In genomic region chr14:12145919-12146318, GRCm38 (mm10) we compare ENCODE assay signal across 18 mouse cellular contexts.
DNase-seq lines count a peak whose midpoint lies in the region; ATAC-seq and TF ChIP-seq lines count a peak whose summit lies in the region.
"Had no signal": no experiment of that assay in that cellular context is flagged by ENCODE, and none has a peak within 500 bp of the region (broad histone marks: within the 10 kb centered on the region; RNA-seq: fewer than 3 reads in every experiment).

No protein-coding gene starts in this region.

- intact Hi-C loops in heart, adult 2 months (cut with DNase I): loop anchor here (10.0 kb wide), 1 partner anchor 501 kb away; no protein-coding TSS in a partner anchor
- intact Hi-C loops in heart, postnatal 10 days (cut with DNase I): no loop called here
- intact Hi-C loops in left cerebral cortex, adult 2 months (cut with DNase I): no loop called here
- intact Hi-C loops in left cerebral cortex, postnatal 4 days (cut with DNase I): no loop called here

- no peaks in the 10 kb centered on the region for H3K4me1 ChIP-seq in heart, adult 2 months (ENCODE audit: control insufficient read depth, insufficient read depth, low read length)
- peaks cover 0 to 5% of the 10 kb centered on the region in 2 experiments; a peak in 1 of 4 replicates for H3K4me1 ChIP-seq in CH12.LX (ENCODE audit: control insufficient read depth in 1 of 2, insufficient read depth in 2 of 2)
- H3K4me1 ChIP-seq in MEL (ENCODE audit: control insufficient read depth in 1 of 2, insufficient read depth in 2 of 2, low read length in 2 of 2): no peaks in the 10 kb centered on the region
- H3K4me1 ChIP-seq: embryonic facial prominence, embryonic 12.5 days; kidney, embryonic 15.5 days had no signal

- DNase-seq in heart, adult 2 months: no peak
- DNase-seq in heart, postnatal 10 days: no peak
- no peak for DNase-seq in left cerebral cortex, adult 2 months (ENCODE audit: extremely low spot score in 1 of 2, low spot score in 2 of 2)
- DNase-seq in left cerebral cortex, postnatal 4 days: no peak
- DNase-seq in CH12.LX (ENCODE audit: extremely low read depth) (peak; percentile 10), MEL (ENCODE audit: low read depth, low spot score) (peak; percentile 2)
- DNase-seq: adrenal gland, postnatal 10 days; B cell, adult 2 months; cerebellum, adult 8-10 months; liver; right cerebral cortex, postnatal 25 days; thymus, postnatal 36 days had no signal

- no peak overlapping the region for H3K4me3 ChIP-seq in heart, adult 2 months
- no peak overlapping the region for H3K4me3 ChIP-seq in left cerebral cortex, adult 2 months
- H3K4me3 ChIP-seq in CH12.LX (replicated peaks in 1 of 3; ENCODE audit: low read depth in 2 of 3, low read length in 2 of 3, poor library complexity in 1 of 3) (no peak overlapping the region), MEL (ENCODE audit: control insufficient read depth in 1 of 2, insufficient read depth in 1 of 2, low read depth in 2 of 2, low read length in 2 of 2) (no peak overlapping the region)
- H3K4me3 ChIP-seq: embryonic facial prominence, embryonic 12.5 days; heart, embryonic 12.5 days; kidney, embryonic 15.5 days had no signal

- peak; percentile 28 for TF ChIP-seq RAD21 in CH12.LX (IDR thresholded peaks at IDR 0.05; ENCODE audit: low read depth, low read length)
- peak; percentile 3; the same call in 1 of the 2 replicates for TF ChIP-seq RAD21 in MEL (IDR thresholded peaks at IDR 0.05; ENCODE audit: low read depth, low read length)

- H3K9me3 ChIP-seq in CH12.LX (replicated peaks; ENCODE audit: low read length) (no peaks in the 10 kb centered on the region), MEL (replicated peaks; ENCODE audit: insufficient read depth, low read length) (no peaks in the 10 kb centered on the region)
- H3K9me3 ChIP-seq: embryonic facial prominence, embryonic 12.5 days; heart, embryonic 12.5 days; kidney, embryonic 15.5 days had no signal

- H3K4me2 ChIP-seq in CH12.LX (ENCODE audit: insufficient read depth, low read depth, poor library complexity, severe bottlenecking): no peak overlapping the region
- H3K4me2 ChIP-seq: embryonic facial prominence, embryonic 12.5 days; heart, embryonic 12.5 days; kidney, embryonic 15.5 days had no signal

- dilution Hi-C loops in CH12.LX (cut with MboI; ENCODE audit: extremely low pct_ligation_motif_present, extremely low pct_unique_long_range_greater_than_20kb, low sequenced_read_pairs): no loop called here

- no peak overlapping the region for H3K27ac ChIP-seq in heart, adult 2 months
- H3K27ac ChIP-seq in left cerebral cortex, adult 2 months: no peak overlapping the region
- H3K27ac ChIP-seq in CH12.LX (ENCODE audit: insufficient read depth, low read depth) (no peak overlapping the region), MEL (ENCODE audit: control insufficient read depth, low read depth, low read length) (no peak overlapping the region)
- H3K27ac ChIP-seq: embryonic facial prominence, embryonic 12.5 days; kidney, embryonic 15.5 days had no signal

- in situ Hi-C loops in CH12.LX (cut with MboI; ENCODE audit: low pct_ligation_motif_present, low pct_unique_long_range_greater_than_20kb, low sequenced_read_pairs): loop anchor here (10.0 kb wide), 1 partner anchor 389 kb away; no protein-coding TSS in a partner anchor

- no peaks in the 10 kb centered on the region for H3K36me3 ChIP-seq in heart, adult 2 months (ENCODE audit: control insufficient read depth, insufficient read depth, low read length)
- no peaks in the 10 kb centered on the region for H3K36me3 ChIP-seq in CH12.LX (replicated peaks in 1 of 2; ENCODE audit: control insufficient read depth in 1 of 2, insufficient read depth in 1 of 2, low read length in 1 of 2)
- H3K36me3 ChIP-seq in MEL (ENCODE audit: control insufficient read depth in 1 of 2, insufficient read depth in 2 of 2, low read length in 2 of 2): no peaks in the 10 kb centered on the region
- H3K36me3 ChIP-seq: G1E had no signal

- TF ChIP-seq EP300 in heart, adult 2 months (IDR thresholded peaks at IDR 0.05; ENCODE audit: insufficient read depth, low read depth, low read length): no peak
- TF ChIP-seq EP300 in CH12.LX (IDR thresholded peaks at IDR 0.05; ENCODE audit: low read length) (no peak), MEL (IDR thresholded peaks at IDR 0.05; ENCODE audit: low read depth in 1 of 2, low read length in 2 of 2) (no peak)

- TF ChIP-seq POLR2A in heart, adult 2 months (IDR thresholded peaks at IDR 0.05; ENCODE audit: insufficient read depth, low read depth, low read length): no peak
- TF ChIP-seq POLR2A in CH12.LX (IDR thresholded peaks at IDR 0.05; ENCODE audit: low read depth, low read length) (no peak), MEL (IDR thresholded peaks at IDR 0.05; ENCODE audit: control insufficient read depth in 1 of 2, insufficient read depth in 1 of 2, low read depth in 1 of 2, low read length in 2 of 2, poor library complexity in 1 of 2) (no peak)

- H3K27me3 ChIP-seq in heart, adult 2 months (ENCODE audit: control insufficient read depth, insufficient read depth, low read length): no peaks in the 10 kb centered on the region
- H3K27me3 ChIP-seq in CH12.LX (replicated peaks) (no peaks in the 10 kb centered on the region), MEL (ENCODE audit: control insufficient read depth in 1 of 2, insufficient read depth in 2 of 2, low read length in 2 of 2) (no peaks in the 10 kb centered on the region)
- H3K27me3 ChIP-seq: embryonic facial prominence, embryonic 12.5 days; heart, embryonic 12.5 days; kidney, embryonic 15.5 days had no signal

- H3K9ac ChIP-seq in heart, adult 2 months (ENCODE audit: low read depth, low read length): no peak overlapping the region
- H3K9ac ChIP-seq in CH12.LX (ENCODE audit: insufficient read depth, low read depth) (no peak overlapping the region), MEL (ENCODE audit: control insufficient read depth, low read depth, low read length, poor library complexity, severe bottlenecking) (no peak overlapping the region)
- H3K9ac ChIP-seq: embryonic facial prominence, embryonic 12.5 days; heart, embryonic 12.5 days; kidney, embryonic 15.5 days had no signal

- 91% methylated on average over 3 of the region's 3 CpGs for WGBS in heart, adult 2 months

- H3K79me2 ChIP-seq in heart, adult 2 months (replicated peaks; ENCODE audit: control insufficient read depth, insufficient read depth, low read length): no peaks in the 10 kb centered on the region
- H3K79me2 ChIP-seq in CH12.LX (replicated peaks; ENCODE audit: control insufficient read depth, extremely low read depth, insufficient read depth, poor library complexity, severe bottlenecking) (no peaks in the 10 kb centered on the region), MEL (ENCODE audit: control insufficient read depth, insufficient read depth, low read length, poor library complexity) (no peaks in the 10 kb centered on the region)

- ATAC-seq in cerebellum, adult (ENCODE audit: insufficient number of reproducible peaks, low FRiP score, low TSS enrichment): no peak
- no peak for ATAC-seq in erythroid progenitor cell, adult 5-6 weeks (replicated peaks; ENCODE audit: low FRiP score, poor library complexity, severe bottlenecking)

- peak; percentile 48 for TF ChIP-seq CTCF in heart, adult 2 months (IDR thresholded peaks at IDR 0.05)
- TF ChIP-seq CTCF in left cerebral cortex, adult 2 months (IDR thresholded peaks at IDR 0.05): peak; percentile 40
- TF ChIP-seq CTCF in CH12.LX (conservative IDR thresholded peaks at IDR 0.05 in 1 of 2, IDR thresholded peaks at IDR 0.05 in 1 of 2; ENCODE audit: low read depth in 2 of 2, low read length in 2 of 2) (peak in 1 of 2 experiments; percentile 42; a peak in 2 of 4 replicates), MEL (IDR thresholded peaks at IDR 0.05 in 2 of 3, conservative IDR thresholded peaks at IDR 0.05 in 1 of 3; ENCODE audit: control insufficient read depth in 1 of 3, insufficient read depth in 1 of 3, low read depth in 2 of 3, low read length in 3 of 3, poor library complexity in 1 of 3, severe bottlenecking in 1 of 3) (peak in 1 of 3 experiments; percentile 8; a peak in 1 of 6 replicates)

TF ChIP-seq in CH12.LX, 34 proteins besides CTCF, POLR2A, EP300 and RAD21 (continues in another document):
- no peak for TF ChIP-seq PAX5 (IDR thresholded peaks at IDR 0.05; ENCODE audit: low read length)
- no peak for TF ChIP-seq NRF1 (IDR thresholded peaks at IDR 0.05; ENCODE audit: low read depth, low read length)
- TF ChIP-seq NELFE (IDR thresholded peaks at IDR 0.05; ENCODE audit: low read depth, low read length): no peak
- no peak for TF ChIP-seq SMC3 (IDR thresholded peaks at IDR 0.05; ENCODE audit: low read depth, low read length)
- TF ChIP-seq ZMIZ1 (IDR thresholded peaks at IDR 0.05; ENCODE audit: low read depth, low read length): no peak
- TF ChIP-seq HCFC1 (IDR thresholded peaks at IDR 0.05; ENCODE audit: low read depth, low read length): no peak
- TF ChIP-seq CHD2 (IDR thresholded peaks at IDR 0.05; ENCODE audit: low read length): no peak
- TF ChIP-seq MEF2A (IDR thresholded peaks at IDR 0.05; ENCODE audit: borderline replicate concordance, low read depth, low read length): no peak
- TF ChIP-seq USF1 (IDR thresholded peaks at IDR 0.05; ENCODE audit: low read depth, low read length): no peak
- no peak for TF ChIP-seq MYC (IDR thresholded peaks at IDR 0.05; ENCODE audit: low read depth, low read length)
- TF ChIP-seq USF2 (conservative IDR thresholded peaks at IDR 0.05; ENCODE audit: low read depth, low read length): no peak
- no peak for TF ChIP-seq MAX (IDR thresholded peaks at IDR 0.05; ENCODE audit: low read length)
- TF ChIP-seq MAZ (IDR thresholded peaks at IDR 0.05; ENCODE audit: low read depth, low read length): no peak

TF ChIP-seq in MEL, 35 proteins besides CTCF, POLR2A, EP300 and RAD21:
- TF ChIP-seq ZMIZ1 (IDR thresholded peaks at IDR 0.05; ENCODE audit: low read depth, low read length) (no peak), SIN3A (IDR thresholded peaks at IDR 0.05; ENCODE audit: low read length) (no peak), BHLHE40 (IDR thresholded peaks at IDR 0.05; ENCODE audit: borderline replicate concordance, low read depth, low read length) (no peak), NRF1 (IDR thresholded peaks at IDR 0.05; ENCODE audit: insufficient read depth, low read depth, low read length, poor library complexity, severe bottlenecking) (no peak), GABPA (IDR thresholded peaks at IDR 0.05; ENCODE audit: low read depth, low read length) (no peak), USF2 (IDR thresholded peaks at IDR 0.05; ENCODE audit: borderline replicate concordance in 1 of 2, insufficient read depth in 1 of 2, low read depth in 1 of 2, low read length in 2 of 2) (no peak), POLR2AphosphoS2 (IDR thresholded peaks at IDR 0.05; ENCODE audit: low read length) (no peak), ELF1 (IDR thresholded peaks at IDR 0.05; ENCODE audit: low read depth, low read length) (no peak), RCOR1 (IDR thresholded peaks at IDR 0.05; ENCODE audit: low read depth, low read length) (no peak), JUND (IDR thresholded peaks at IDR 0.05; ENCODE audit: low read depth, low read length) (no peak)
TF ChIP-seq in MEL: peak in this region for 0.

Comparison
In these comparisons a context has a peak if more than half of its experiments do, and no peak if none do; other contexts are left out.
1. DNase-seq: peak in CH12.LX (single experiment) and MEL (single experiment); none in heart, adult 2 months (0 of 2), heart, postnatal 10 days (0 of 2), left cerebral cortex, adult 2 months (0 of 2) and left cerebral cortex, postnatal 4 days (single experiment).